Mouse (Mus musculus) spleen, embryonic (tissue): ENCODE results near the gene Cwc25.

Experiments
- CTCF ChIA-PET: fragments of 350-600 bp; sonication (Branson Sonifier 250); formaldehyde crosslinking; loops from one replicate; lab custom pipeline; 2022; lab: Charles Lee

The Cwc25 gene

GRCm38 (mm10) chr11:97766154-97766881 is at the start of gene Cwc25:
Cwc25 (minus strand) TSS chr11:97766556.
- CTCF ChIA-PET: interaction anchor here (0.6 kb wide), 2 partner anchors 16 to 56 kb away, joined by 3 read pairs; no protein-coding TSS in a partner anchor

DNA sequence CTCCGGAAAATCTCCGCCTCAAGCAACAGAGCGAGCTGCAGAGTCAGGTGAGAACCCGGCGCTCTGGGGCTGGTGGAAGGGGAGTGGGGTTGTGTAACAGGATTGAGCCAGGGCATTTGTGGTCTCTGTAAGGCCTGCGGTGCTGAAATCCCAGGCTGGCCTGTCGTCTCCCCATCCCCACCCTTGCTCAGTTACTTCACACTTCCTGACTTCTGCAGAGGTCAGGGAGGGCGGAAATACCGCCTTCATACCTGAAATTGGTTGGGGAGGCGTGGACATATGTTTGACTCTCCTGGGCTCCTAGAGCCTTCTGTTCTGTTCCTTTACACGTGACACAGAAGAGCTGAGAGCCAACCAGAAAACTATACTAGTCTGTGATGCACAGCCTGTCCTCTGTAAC is 49.4 kb upstream of the Cwc25 start:
- CTCF ChIA-PET: no interaction called here

DNA sequence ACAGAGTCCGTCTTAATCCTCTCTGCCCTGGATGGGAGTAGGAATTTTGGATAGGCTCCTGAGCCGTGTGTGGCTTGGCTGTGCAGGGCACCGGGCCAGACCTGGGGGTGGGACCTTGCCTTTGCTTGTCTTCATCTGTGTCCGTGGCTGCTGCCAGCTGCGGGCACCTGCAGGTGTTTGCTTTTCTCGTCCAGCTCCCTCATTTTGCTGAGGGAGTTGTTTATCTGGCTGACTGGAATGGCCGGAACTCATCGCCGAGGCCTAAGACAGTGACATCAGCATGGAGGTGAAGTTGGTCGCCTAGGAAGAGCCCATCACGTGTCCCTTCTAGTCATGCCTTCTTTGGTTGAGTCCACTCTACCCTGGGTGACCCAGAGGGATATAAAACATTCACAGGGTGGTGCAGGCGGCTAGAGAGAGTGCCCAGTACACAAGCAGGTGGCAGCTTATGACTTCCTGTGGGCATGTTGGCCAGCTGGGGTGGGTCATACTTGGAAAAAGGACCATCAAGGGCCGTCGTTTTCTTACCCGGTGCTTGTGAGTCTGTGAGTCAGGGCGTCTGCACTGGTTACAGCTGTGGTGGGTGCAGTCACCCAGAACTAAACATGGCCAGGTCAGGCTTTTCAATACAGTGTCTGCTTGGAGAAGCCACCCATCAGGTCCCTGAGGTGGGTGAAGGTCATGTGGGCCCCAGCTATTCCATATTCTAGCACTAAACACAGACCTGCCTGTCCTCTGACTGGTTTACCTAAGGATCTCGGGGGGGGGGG is 47.6 kb upstream of the Cwc25 start:
- CTCF ChIA-PET: no interaction called here

DNA sequence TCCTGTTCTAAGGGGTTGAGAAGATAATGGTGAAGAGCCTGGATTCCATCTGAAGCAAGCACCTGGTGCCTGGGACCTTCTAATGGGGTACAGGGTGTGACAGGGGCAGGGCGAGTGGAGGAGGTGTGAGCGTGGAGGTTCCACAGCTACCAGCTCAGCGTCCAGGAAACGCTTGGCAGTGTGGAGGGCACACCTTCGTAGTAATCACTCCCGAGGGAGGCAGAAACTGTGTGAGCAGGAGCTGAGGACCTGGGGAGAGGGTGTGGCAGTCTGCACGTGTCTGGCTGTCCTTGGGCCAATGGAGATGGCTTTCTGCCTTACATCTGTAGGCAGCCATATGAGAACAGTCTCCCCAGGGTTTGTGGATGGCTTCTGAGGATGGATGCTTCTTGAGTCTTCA is 46.7 kb upstream of the Cwc25 start:
- CTCF ChIA-PET: interaction anchor here (0.6 kb wide), 1 partner anchor 864 kb away, joined by 3 read pairs; no protein-coding TSS in a partner anchor

GRCm38 (mm10) chr11:97812491-97812921 is 46.1 kb upstream of the Cwc25 start:
- CTCF ChIA-PET: interaction anchor here (0.6 kb wide), 1 partner anchor 865 kb away, joined by 3 read pairs; no protein-coding TSS in a partner anchor

- CTCF ChIA-PET: interaction anchor here (0.6 kb wide), 1 partner anchor 34 kb away, joined by 4 read pairs; no protein-coding TSS in a partner anchor
Measured at GRCm38 (mm10) chr11:97811569-97812362, 45.4 kb upstream of the Cwc25 start.

DNA sequence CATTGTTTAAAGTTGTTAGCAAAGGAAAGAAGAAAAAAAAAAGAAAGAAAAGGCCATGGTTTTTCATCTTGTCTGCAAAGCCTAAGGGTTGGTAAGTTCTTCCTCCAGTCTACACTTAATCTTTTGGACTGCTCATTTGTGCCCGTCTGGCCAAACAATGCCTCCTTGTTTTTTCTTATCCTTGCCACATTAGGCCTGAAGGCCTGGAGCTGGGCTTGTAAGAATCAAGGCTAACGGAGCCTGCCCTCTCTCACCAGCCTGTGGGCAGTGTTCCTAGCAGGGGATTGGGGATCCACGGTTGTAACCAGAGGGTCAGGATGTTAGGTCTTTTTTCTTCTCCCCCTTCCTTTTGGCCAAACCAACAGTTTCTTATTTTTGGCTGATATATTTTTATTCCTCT is 44.6 kb upstream of the Cwc25 start:
- CTCF ChIA-PET: interaction anchor here (0.6 kb wide), 1 partner anchor 33 kb away, joined by 4 read pairs; no protein-coding TSS in a partner anchor

GRCm38 (mm10) chr11:97810356-97810755 is 44.0 kb upstream of the Cwc25 start:
- CTCF ChIA-PET: no interaction called here

DNA sequence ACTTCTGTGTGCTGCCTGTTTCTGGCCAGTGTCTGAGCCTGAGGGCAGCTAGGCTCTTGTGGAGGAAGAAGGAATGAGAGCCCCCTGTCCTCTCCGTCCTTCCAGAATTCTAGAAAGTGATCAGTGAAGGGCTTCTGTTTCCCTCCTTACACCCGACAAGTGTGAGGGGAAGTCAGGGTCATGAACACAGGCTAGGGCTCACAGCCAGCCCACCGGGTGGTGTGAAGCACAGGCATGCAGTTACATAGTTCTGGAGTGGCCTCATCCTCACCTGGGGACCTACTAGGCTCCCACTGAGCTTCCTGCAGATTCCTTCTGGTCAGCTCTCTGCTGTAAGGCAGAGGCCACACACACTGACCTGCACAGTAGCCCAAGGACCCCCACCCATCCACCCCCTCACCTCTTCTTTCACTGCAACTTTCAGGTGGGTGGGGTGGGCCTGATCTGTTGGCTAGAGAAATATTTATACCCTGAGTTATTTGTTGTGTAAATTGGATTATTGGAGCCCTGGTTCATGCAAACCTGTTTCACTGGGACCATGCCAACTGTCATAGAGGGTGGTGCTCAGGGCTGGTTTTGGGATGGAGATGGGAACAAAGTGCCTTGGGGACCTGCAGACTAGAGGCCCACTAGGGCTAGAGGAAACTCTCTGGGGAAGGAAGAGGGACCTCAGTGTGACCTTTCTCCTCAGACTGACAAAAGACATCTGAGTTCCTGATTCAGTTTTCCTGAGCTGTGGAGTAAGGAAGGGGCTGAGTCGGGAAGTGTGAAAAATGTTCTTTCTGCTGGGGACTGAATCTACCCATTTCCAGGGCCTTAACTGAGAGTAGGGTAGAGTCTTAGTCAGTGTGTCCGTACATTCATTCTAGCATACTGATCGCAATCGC is 43.1 kb upstream of the Cwc25 start:
- CTCF ChIA-PET: interaction anchor here (0.9 kb wide), 1 partner anchor 193 kb away, joined by 3 read pairs; no protein-coding TSS in a partner anchor

- CTCF ChIA-PET: interaction anchor here (0.9 kb wide), 1 partner anchor 193 kb away, joined by 3 read pairs; no protein-coding TSS in a partner anchor
Measured at GRCm38 (mm10) chr11:97808621-97809234, 42.4 kb upstream of the Cwc25 start.

DNA sequence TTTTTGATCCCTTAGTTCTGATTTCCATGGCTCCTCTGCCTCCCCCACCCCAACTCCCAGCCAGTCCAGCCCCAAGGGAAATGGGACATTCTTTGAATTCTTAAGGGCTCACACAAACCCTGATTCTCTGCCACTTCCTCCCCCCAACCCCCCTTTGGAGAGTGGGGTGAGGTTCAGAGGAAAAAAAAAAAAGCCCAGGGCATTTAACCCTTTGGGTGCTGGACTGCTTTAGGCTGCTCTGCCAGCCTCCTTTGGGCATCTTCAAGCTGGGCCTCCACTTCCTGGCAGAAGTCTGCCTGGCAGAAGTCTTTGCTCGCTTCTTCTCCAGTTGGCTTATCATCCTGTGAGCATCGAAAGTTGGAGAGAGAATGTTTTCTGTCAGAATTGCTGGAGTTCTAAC is 41.7 kb upstream of the Cwc25 start:
- CTCF ChIA-PET: interaction anchor here (0.9 kb wide), 1 partner anchor 194 kb away, joined by 3 read pairs; no protein-coding TSS in a partner anchor

GRCm38 (mm10) chr11:97807626-97808025 is 41.3 kb upstream of the Cwc25 start:
- CTCF ChIA-PET: no interaction called here

DNA sequence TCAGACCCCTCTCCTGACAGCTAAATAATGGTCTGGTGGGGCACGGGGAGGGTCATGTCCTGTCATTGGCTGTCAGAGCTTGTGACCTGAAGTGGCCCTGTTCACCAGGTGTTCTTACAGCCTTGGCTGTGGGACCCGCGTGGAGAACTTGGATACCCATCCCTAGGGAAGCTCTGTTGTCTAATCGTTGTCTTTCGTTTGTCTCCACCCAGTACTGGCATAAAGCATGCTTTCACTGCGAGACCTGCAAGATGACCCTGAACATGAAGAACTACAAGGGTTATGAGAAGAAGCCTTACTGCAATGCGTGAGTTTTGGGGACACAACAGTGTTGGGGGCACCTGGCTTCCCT is 40.2 kb upstream of the Cwc25 start:
- CTCF ChIA-PET: no interaction called here

- CTCF ChIA-PET: interaction anchor here (0.6 to 1.2 kb wide), 3 partner anchors 11 to 78 kb away, joined by 3 to 4 read pairs (median 3); partner anchors contain the start of gene Fbxo47
Measured at GRCm38 (mm10) chr11:97805662-97806612, 39.6 kb upstream of the Cwc25 start.

DNA sequence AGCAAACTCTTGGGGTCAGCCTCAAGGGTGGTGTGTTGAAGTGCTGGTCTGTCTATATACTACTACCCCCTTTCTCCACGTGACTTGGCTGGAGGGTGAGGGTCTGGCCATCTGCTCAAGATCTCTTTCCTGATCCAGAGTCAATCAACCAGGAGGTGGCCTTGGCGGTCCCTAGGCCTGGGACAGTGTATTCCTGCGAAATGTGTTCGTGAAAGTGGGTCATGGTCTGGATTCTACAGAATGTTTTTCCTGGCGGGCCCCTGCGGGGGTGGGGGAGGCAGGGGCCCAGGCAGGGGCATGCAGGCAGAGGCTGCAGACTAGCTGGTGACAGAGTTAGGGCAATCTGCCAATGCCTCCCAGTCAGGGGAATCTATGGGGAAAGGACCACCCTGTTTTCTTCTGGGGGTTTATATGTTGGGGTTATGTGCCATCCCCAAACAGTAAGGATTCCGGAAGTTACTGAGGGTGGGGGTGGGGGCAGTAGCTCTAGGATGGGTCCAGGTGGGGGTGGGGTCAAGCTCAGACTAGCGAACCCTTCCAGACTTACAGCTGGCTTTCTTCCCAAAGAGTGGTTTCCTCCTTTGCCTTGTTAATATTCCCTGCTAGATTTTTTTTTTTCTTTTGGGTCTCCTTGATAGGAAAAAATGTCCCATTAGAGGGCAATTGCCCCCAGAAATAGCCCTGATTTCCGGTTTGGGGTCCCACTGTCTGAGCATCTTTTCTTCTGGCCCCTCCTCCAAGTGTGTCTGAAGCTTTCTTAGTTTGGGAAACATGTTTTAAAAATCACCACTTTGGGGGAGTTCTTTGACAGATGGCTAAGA is 38.7 kb upstream of the Cwc25 start:
- CTCF ChIA-PET: interaction anchor here (0.6 to 1.2 kb wide), 3 partner anchors 11 to 79 kb away, joined by 3 to 4 read pairs (median 3); partner anchors contain the start of gene Fbxo47

DNA sequence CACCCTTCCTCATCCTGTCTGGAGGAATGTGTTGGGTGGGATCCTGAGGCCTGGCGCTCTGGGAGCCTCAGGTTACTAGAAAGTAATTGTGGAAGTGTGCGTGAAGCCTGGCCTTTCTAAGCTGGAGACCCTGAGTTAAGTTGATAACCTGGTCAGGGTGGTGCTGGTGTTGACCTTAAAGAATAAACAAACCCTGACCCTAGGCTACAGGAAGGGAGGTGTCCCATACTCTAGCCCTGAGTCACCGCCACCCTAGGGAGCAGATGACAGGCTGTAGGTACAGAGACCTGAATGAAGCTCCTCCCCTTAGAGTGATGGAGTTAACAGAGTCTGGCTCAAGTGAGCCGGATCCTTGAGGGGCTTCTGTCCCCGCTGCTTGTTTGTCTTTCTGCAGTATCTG is 37.5 kb upstream of the Cwc25 start:
- CTCF ChIA-PET: no interaction called here

DNA sequence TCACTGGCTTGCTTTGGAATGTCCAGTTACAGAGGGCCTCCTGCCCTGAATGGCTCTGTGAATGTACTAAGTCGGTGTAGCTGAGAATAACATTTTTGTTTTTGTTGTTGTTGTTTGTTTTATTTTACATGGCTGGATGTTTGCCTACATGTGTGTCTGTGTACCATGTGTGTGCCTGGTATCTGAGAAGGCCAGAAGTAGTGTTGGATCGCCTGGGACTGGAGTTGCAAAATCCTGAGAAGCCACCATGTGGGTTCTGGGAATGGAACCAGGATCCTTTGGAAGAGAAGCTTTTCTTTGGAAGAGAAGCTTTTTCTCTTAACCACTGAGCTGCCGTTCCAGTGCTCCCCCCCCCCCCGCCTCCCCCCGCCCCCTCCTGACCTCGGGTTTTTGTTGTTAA is 36.1 kb upstream of the Cwc25 start:
- CTCF ChIA-PET: interaction anchor here (0.6 kb wide), 1 partner anchor 692 kb away, joined by 3 read pairs; no protein-coding TSS in a partner anchor

DNA sequence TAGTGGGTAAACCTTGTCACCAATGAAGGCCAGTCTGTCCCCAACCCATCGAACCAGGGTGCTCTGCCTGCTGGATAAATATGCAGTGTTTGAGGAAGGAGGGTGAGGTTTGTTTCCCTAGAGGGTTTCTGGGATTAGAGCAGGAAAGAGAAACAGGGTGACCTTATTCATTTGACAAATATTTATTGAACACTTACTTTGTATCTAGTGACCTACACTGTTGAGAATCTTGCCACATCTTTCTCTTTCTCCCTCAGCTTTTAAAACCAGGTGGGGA is 35.8 kb upstream of the Cwc25 start:
- CTCF ChIA-PET: interaction anchor here (0.6 kb wide), 1 partner anchor 693 kb away, joined by 3 read pairs; no protein-coding TSS in a partner anchor
